Mouse (Mus musculus) brain, embryonic 14.5 days (tissue): Measurements from ENCODE around the gene Kcnh2.

Experiments used
- CTCF ChIP-seq: fragments of 200-500 bp; IDR thresholded peaks from 2 replicates; pipeline ENCODE4 v1.5.1; 2012; ENCODE audit warnings: inconsistent platforms, mild to moderate bottlenecking, moderate library complexity, borderline replicate concordance; ENCODE audit not compliant: insufficient read depth, insufficient read length; ENCODE audit errors: extremely low read depth
- POLR2A ChIP-seq: fragments of 200-500 bp; IDR thresholded peaks from 2 replicates; pipeline ENCODE4 v1.6.1; 2012; ENCODE audit warnings: mild to moderate bottlenecking, inconsistent platforms, borderline replicate concordance; ENCODE audit not compliant: poor library complexity, insufficient read depth, insufficient read length, severe bottlenecking; ENCODE audit errors: extremely low read depth

DNA sequence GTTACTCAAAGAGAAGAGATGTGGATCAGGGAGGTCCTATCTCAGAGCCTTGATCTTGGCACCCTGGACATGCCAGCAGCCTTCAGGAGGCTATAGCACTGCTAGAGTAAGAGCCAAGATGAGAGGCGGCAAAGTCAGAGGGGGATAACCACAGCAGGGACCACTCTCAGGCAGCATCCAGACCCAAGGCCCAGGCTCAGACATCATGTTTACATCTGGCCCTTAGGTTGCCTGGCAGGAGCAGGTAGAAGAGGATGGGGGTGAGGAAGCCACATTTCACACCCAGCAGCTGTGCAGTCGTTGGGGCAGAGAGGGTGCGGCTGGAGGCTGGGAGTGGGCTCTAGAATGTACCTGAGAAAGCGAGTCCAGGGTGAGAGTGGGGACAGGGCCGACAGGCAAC is 30.5 kb downstream of the Kcnh2 start:
- TF ChIP-seq CTCF (no peak), POLR2A (no peak)
